Mouse (Mus musculus) stomach, embryonic 15.5 days (tissue): ENCODE measurements around the gene Dpf1. TPM values are rescaled to one million over a fixed set of nuclear protein-coding genes. Genes with fewer than 3 reads are reported as not detected.

ENCODE experiments used
- ATAC-seq: fragments of 200-750 bp; cut with Nextera tagmentation; 2 replicates; pipeline ENCODE4 v1.8.0; 2017; ENCODE audit warnings: low read depth, moderate number of reproducible peaks, moderate TSS enrichment; ENCODE audit not compliant: insufficient read depth, low FRiP score
- H3K27ac ChIP-seq: fragments of 300-500 bp; sonication (generic); 2 replicates; pipeline ENCODE4 v1.5.1; 2015; ENCODE audit warnings: mild to moderate bottlenecking, inconsistent platforms
- H3K27me3 ChIP-seq: fragments of 300-500 bp; sonication (generic); replicated peaks from 2 replicates; pipeline ENCODE4 v1.6.1; 2015; ENCODE audit warnings: inconsistent platforms
- H3K36me3 ChIP-seq: fragments of 300-500 bp; sonication (generic); 2 replicates; pipeline ENCODE4 v1.6.1; 2015; ENCODE audit warnings: inconsistent platforms
- H3K4me1 ChIP-seq: fragments of 300-500 bp; sonication (generic); 2 replicates; pipeline ENCODE4 v1.6.1; 2015; ENCODE audit warnings: inconsistent platforms
- H3K4me2 ChIP-seq: fragments of 300-500 bp; sonication (generic); 2 replicates; pipeline ENCODE4 v1.6.1; 2015; ENCODE audit warnings: mild to moderate bottlenecking, inconsistent platforms
- H3K4me3 ChIP-seq: fragments of 300-500 bp; sonication (generic); replicated peaks from 2 replicates; pipeline ENCODE4 v1.5.1; 2015; ENCODE audit warnings: inconsistent platforms
- H3K9ac ChIP-seq: fragments of 300-500 bp; sonication (generic); 2 replicates; pipeline ENCODE4 v1.6.1; 2015; ENCODE audit warnings: inconsistent platforms
- H3K9me3 ChIP-seq: fragments of 300-500 bp; sonication (generic); 2 replicates; pipeline ENCODE4 v1.6.1; 2016; ENCODE audit warnings: inconsistent platforms
- WGBS: fragments of 180-500 bp; shearing (Covaris S2); methylation state at CpG from one replicate; pipeline ENCODE4 v1.1.7; 2015; 5-methylcytosine and 5-hydroxymethylcytosine counted together
- polyA plus RNA-seq: library from polyadenylated mRNA; unstranded; fragments of >200 nt; fragmentation: Nextera tagmentation; extraction: Ambion mirVana; gene quantifications from 2 replicates; pipeline ENCODE4 v1.2.1, GENCODE M21; 2015

Gene Dpf1
- polyA plus RNA-seq, 1 experiment from 2014 or later: 8.2 TPM

DNA sequence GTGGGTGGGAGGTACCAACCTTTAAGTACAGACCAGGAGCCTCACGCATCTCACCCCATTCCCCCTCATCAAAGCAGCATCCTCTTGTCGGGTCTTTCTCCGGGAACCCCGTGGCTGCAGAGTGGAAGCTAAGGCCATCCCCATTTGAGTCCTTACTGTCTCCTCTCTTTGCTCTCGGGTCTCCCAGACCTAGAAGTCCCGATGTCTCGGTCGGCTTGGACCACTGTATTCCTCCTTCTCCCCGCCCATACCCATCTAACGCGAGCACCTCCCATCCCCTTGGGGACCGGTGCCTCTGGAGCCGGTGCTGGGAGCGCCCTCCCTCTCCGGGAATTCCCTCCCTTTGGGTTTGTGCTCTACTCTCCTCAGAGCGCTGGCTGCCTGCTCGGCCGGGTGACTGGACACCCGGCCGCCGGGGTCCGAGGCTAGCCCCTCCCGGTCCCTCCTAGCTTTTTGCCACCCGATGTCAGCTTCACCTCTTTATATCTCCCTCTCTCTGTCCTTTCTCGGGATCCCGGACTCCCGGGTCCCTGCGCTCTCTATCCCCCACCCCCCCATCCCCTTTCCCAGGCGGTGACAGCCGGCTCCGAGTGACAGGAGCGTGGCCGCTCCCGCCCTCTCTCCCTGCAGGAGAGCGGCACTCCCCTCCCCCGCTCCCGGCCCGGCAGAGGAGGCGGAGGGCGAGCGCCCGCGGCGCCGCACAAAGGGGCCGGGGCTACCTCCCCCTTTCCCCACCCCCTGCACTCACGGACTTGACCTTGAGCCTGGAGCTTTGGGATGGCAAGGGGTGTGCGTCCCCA lies 912 bp downstream of the Dpf1 start:
- Histone ChIP-seq H3K9ac (no peak overlapping the region), H3K4me3 (peak overlapping the region; percentile 52), H3K27ac (no peak overlapping the region), H3K9me3 (no peaks in the 10 kb centered on the region), H3K4me2 (peak overlapping the region; percentile 96), H3K4me1 (peaks cover 36% of the 10 kb centered on the region), H3K36me3 (no peaks in the 10 kb centered on the region), H3K27me3 (peaks cover 24% of the 10 kb centered on the region)
- 1% methylated on average over 48 of the region's 48 CpGs for WGBS
- ATAC-seq: no peak

DNA sequence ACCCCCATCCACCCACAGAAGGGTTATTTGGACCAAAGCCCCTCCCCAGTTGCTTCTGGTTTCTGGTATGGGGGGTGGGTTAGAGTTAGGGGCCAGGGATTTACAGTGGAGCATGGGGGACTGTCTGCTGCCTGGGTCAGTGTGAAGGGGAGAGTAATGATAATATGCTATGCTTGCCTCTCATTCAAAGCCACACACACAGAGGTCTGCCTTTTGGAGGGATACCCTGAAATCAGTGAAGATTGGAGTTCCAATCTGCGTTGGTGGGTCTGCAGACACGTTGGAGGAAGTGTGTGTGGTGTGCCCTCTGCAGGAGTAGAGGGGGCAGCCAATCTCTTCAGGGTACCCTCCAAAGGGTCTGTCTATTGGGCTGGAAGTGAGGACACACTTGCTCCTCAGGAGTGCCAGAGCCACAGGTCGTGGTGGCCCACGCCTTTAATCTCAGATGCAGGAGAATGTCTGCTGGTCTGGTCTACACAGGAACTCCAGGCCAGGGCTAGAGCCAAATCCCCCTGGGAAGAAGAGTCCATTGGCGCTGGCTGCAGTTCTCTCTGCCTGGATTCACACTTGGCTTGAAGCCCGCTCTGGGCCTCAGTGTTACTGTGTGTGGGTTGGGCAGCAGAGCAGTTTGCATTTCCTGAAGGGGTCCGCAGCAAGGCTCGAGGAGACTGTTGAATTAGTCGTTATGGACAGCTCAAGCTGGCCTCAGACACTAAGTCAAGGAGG lies 1.7 kb downstream of the Dpf1 start:
- no peaks in the 10 kb centered on the region for H3K36me3 ChIP-seq
- H3K9ac ChIP-seq: no peak overlapping the region
- no peak for ATAC-seq
- H3K9me3 ChIP-seq: no peaks in the 10 kb centered on the region
- H3K4me1 ChIP-seq: peaks cover 38% of the 10 kb centered on the region
- WGBS: 38% methylated on average over 9 of the region's 9 CpGs
- peak overlapping the region; percentile 52 for H3K4me3 ChIP-seq
- H3K27me3 ChIP-seq: peaks cover 24% of the 10 kb centered on the region
- peak overlapping the region; percentile 96 for H3K4me2 ChIP-seq
- H3K27ac ChIP-seq: no peak overlapping the region

DNA sequence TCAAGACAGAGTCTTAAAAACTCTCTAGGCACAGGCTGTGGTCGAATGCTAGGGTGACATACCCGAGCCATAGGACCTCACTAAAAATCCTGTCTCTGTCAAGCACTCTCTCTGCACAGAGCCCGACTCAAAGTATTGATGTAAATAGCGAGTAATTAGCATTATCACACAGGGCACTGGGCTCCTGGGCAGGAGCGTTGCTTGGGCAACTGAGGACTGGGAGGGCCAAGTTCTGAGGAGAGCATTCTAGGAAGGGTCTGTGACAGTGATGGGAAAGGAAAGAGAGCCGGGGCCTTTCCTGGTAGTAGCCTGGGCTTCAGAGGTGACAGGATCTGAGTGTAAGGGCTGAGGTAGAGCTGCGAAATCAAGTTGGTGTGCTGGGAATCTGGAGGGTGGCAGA lies 2.4 kb downstream of the Dpf1 start:
- no peak overlapping the region for H3K4me3 ChIP-seq
- peaks cover 38% of the 10 kb centered on the region for H3K4me1 ChIP-seq
- no peaks in the 10 kb centered on the region for H3K36me3 ChIP-seq
- no peak overlapping the region for H3K9ac ChIP-seq
- H3K27ac ChIP-seq: no peak overlapping the region
- 57% methylated on average over 7 of the region's 7 CpGs for WGBS
- peaks cover 24% of the 10 kb centered on the region for H3K27me3 ChIP-seq
- no peaks in the 10 kb centered on the region for H3K9me3 ChIP-seq
- H3K4me2 ChIP-seq: no peak overlapping the region
- no peak for ATAC-seq

DNA sequence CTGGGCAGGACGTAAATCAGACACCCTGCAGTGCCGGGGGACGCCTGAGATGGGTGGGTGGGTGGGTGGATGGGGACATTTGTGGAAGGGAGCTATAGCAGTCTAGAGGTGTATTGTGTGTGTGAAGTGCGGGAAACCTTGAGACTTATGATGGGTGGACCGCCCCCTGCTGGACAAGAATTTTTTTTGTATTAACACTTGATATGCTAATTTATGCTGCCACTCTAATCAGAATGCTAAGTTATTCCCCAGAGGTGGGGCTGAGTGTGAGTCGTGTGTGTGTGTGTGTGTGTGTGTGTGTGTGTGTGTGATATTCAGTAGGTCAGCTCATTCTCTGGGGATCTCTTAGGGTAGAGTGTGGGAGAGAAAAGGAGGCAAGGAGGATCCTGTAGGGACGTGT lies 2.9 kb downstream of the Dpf1 start:
- WGBS: 31% methylated on average over 7 of the region's 7 CpGs
- peaks cover 24% of the 10 kb centered on the region for H3K27me3 ChIP-seq
- no peak overlapping the region for H3K27ac ChIP-seq

DNA sequence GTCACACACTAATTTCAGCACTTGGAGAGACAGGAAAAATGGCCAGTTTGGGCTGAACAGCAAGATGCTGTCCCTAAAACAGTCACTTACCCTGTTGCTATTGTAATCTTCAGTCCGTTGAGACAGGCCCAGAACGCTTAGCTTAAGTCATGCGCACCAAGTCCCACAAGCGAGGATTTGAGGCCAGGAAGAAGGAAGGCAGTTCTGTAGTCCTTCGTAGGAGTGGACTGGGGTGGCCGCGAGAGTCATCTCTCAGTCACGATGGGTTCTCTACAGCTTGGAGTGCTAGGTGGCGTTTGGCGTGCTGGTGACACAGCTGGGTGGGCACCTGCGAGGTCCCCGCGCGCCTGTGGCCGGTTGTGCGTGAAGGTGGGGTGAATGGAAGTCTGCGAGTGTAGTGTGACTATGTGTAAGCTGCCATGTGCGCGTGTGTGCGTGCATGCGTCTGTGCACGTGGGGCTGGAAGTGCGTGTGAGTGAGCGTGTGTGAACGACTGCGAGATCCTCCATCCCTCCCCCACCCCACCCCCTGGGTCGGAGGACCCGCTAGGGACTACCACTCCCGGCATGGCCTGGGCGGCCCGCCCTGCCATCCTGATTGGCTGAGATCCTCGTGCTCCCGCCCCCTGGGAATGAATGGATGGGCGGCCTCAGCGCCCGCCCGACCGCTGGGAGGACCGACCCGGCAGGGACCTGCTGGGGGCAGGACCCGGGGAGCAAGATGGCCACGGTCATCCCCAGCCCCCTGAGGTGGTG lies 3.8 kb downstream of the Dpf1 start:
- ATAC-seq: peak; percentile 78

More for the DNA sequence above, 2.9 kb downstream of the Dpf1 start:
- Histone ChIP-seq H3K9me3 (no peaks in the 10 kb centered on the region), H3K36me3 (no peaks in the 10 kb centered on the region), H3K9ac (no peak overlapping the region), H3K4me2 (no peak overlapping the region), H3K4me1 (peaks cover 38% of the 10 kb centered on the region), H3K4me3 (no peak overlapping the region)
- no peak for ATAC-seq

DNA sequence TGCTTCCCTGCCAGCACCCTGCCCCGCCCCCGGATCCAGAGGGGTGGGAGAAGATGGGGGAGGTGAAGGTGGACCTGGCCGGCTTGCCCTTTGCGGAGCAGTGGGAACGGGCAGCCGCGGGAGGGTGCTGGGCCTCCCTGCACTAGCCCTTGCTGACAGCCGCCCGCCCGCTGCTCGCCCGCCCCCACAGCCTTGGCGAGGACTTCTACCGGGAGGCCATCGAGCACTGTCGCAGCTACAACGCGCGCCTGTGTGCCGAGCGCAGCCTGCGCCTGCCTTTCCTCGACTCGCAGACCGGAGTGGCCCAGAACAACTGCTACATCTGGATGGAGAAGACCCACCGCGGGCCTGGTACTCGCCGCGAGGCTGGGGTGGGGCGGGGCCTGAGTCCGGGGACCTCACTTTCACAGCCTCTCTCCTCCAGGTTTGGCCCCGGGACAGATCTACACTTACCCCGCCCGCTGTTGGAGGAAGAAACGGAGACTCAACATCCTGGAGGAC lies 5.5 kb downstream of the Dpf1 start:
- no peaks in the 10 kb centered on the region for H3K36me3 ChIP-seq
- peaks cover 20% of the 10 kb centered on the region for H3K27me3 ChIP-seq
- H3K9ac ChIP-seq: peak overlapping the region; percentile 31; the same call in 1 of the 2 replicates
- H3K4me2 ChIP-seq: peak overlapping the region; percentile 90
- under 1% methylated on average over 36 of the region's 36 CpGs for WGBS
- no peak for ATAC-seq
- H3K4me3 ChIP-seq: peak overlapping the region; percentile 47
- no peaks in the 10 kb centered on the region for H3K9me3 ChIP-seq
- H3K27ac ChIP-seq: no peak overlapping the region
- H3K4me1 ChIP-seq: peaks cover 37% of the 10 kb centered on the region

More for the DNA sequence above, 3.8 kb downstream of the Dpf1 start:
- Histone ChIP-seq H3K4me1 (peaks cover 38% of the 10 kb centered on the region), H3K9me3 (no peaks in the 10 kb centered on the region), H3K27ac (peak overlapping the region; percentile 52; the same call in 1 of the 2 replicates), H3K36me3 (no peaks in the 10 kb centered on the region), H3K9ac (no peak overlapping the region), H3K4me3 (peak overlapping the region; percentile 69), H3K4me2 (peak overlapping the region; percentile 96), H3K27me3 (peaks cover 24% of the 10 kb centered on the region)
- WGBS: 2% methylated on average over 42 of the region's 42 CpGs

DNA sequence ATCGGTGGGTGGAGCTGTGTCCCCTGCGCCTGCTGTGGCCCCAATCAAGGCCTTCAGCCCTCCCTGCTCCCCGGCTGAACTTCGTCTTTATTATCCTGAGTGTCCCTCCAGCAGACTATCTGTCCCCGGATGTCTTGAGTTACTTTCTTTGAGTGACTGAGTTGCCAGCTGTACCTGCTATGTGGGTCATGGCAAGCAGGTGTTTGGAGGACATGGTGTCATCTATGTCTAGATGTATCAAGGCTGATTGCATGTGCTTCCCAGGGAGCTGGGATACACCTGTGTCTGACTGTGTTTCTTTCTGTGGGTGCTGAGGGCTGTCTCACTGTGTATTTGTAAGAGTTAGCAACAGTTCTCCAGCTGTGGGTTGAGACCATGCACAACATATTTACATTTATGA lies 6.0 kb downstream of the Dpf1 start:
- Histone ChIP-seq H3K4me3 (peak overlapping the region; percentile 47), H3K27me3 (peaks cover 16% of the 10 kb centered on the region), H3K36me3 (no peaks in the 10 kb centered on the region), H3K4me2 (peak overlapping the region; percentile 90), H3K9ac (peak overlapping the region; percentile 31; the same call in 1 of the 2 replicates), H3K27ac (no peak overlapping the region), H3K4me1 (peaks cover 32% of the 10 kb centered on the region), H3K9me3 (no peaks in the 10 kb centered on the region)
- WGBS: 4% methylated on average over 5 of the region's 5 CpGs
- ATAC-seq: no peak

DNA sequence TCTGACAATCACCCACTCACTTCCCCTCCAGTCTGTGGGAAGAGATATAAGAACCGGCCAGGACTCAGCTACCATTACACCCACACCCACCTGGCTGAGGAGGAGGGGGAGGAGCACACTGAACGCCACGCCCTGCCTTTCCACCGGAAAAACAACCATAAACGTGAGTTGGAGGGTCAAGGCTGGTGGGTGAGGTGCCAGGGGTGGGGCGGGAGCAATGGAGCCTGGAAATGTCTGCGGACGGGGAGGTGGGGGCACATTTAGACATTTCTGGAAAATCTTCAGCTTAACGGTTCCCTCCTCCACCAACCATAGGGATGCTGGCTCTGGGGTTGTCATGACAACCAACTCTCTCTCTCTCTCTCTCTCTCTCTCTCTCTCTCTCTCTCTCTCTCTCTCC lies 9.3 kb downstream of the Dpf1 start:
- ATAC-seq: no peak
- H3K27ac ChIP-seq: no peak overlapping the region
- no peak overlapping the region for H3K4me2 ChIP-seq
- H3K27me3 ChIP-seq: no peaks in the 10 kb centered on the region; the same call in 1 of the 2 replicates
- 36% methylated on average over 9 of the region's 9 CpGs for WGBS
- H3K9me3 ChIP-seq: no peaks in the 10 kb centered on the region
- no peaks in the 10 kb centered on the region for H3K36me3 ChIP-seq
- peaks cover 36% of the 10 kb centered on the region for H3K4me1 ChIP-seq
- H3K9ac ChIP-seq: no peak overlapping the region
- H3K4me3 ChIP-seq: no peak overlapping the region

DNA sequence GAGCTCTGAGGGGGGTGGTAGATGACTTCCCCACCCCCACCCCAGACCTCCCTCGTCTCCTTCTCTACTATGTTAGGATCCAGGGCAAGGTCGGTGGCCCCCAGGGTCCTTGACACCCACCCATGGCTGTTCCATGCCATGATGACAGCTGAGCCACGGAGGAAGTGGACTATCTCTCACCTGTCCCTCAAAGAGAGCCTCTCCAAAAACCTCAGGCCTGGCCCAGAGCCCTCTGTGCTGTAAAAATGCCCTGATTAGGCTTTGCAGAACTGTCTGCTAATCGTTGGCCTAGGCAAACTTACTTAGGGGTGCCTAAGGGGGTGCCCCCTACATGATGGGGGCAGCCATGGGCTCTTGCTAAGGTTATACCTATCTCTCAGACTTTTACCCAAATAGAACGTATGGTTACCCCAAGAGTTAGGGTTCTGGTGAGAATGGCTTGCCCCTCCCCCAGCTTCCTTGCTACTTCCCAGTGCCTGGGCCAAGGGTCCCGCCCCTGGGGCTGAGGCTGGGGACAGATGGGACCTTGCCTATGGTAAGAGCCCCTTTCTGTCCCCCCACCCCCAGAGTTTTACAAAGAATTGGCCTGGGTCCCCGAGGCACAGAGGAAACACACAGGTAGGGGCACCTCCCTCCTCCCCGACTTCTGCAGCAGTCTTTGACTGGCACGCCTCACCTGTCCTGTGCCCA lies 10.0 kb downstream of the Dpf1 start:
- Histone ChIP-seq H3K4me1 (peaks cover 40% of the 10 kb centered on the region), H3K27ac (no peak overlapping the region), H3K36me3 (no peaks in the 10 kb centered on the region), H3K4me2 (no peak overlapping the region), H3K9me3 (no peaks in the 10 kb centered on the region), H3K4me3 (no peak overlapping the region), H3K9ac (no peak overlapping the region), H3K27me3 (no peaks in the 10 kb centered on the region; the same call in 1 of the 2 replicates)
- 51% methylated on average over 9 of the region's 9 CpGs for WGBS
- ATAC-seq: no peak

DNA sequence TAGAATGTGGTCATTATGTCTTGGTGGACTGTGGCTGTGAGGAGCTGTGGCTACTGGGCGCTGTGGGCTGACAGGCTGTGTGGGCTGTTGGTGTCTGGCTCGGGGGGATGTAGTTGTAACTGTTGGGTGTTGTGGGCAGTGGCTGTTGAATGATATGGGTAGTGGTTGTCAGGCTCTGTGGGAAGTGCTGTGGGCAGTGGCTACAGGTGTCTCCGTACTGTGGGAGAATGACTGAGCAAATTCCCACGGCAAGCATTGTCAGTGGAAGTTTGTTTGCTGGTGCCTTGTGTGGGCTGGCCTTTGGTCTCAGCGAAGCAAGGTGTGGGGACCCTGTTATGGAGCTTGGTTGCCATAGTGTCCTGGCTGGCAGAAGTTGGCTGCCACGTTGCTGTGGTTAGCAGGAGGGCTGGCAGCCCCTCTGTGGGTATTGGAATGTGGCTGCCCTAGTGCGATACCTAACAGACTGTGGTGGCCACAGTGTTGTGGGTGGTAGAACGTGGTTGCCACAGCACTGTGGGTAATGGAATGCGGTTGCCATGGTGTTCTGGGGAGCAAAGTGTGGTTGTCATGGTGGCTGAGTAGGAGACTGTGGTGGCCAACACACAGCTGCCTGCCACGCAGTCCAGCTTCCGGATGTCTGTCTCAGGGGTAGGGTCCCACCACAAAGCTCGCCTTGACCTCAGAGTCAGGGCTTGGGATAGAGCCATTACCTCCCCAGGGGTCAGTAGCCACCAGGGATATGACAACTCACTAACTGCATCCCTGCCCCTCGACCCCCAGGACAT lies 11.3 kb downstream of the Dpf1 start:
- H3K9ac ChIP-seq: no peak overlapping the region
- no peak overlapping the region for H3K4me3 ChIP-seq
- H3K36me3 ChIP-seq: no peaks in the 10 kb centered on the region
- no peak overlapping the region for H3K27ac ChIP-seq
- no peaks in the 10 kb centered on the region for H3K9me3 ChIP-seq
- H3K27me3 ChIP-seq: no peaks in the 10 kb centered on the region
- no peak for ATAC-seq
- H3K4me1 ChIP-seq: peaks cover 44% of the 10 kb centered on the region
- H3K4me2 ChIP-seq: no peak overlapping the region
- WGBS: 72% methylated on average over 13 of the region's 13 CpGs
